Mouse (Mus musculus): Measurements from ENCODE around the gene Sctr. TPM values are rescaled to one million over a fixed set of nuclear protein-coding genes. Genes with fewer than 3 reads are reported as not detected.

The Sctr gene
- polyA plus RNA-seq, 1 experiment = not detected

DNA sequence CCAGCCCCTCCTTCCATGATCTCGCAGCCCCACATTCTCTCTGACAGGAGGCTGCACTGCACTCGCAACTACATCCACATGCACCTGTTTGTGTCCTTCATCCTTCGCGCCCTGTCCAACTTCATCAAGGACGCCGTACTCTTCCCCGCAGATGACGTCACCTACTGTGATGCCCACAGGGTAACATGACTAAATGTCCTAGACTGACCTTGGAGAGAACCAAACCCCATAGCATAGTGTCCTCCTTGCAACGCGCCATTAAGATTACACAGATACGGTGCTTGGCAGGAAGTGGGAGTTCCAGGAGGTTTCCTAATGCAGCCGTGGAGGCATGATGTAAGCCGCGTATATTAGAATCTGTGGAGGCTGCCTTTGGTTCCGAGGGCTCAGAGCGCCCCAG lies 37.9 kb downstream of the Sctr start:
- H3K4me1 ChIP-seq (ENCODE audit: control insufficient read depth, insufficient read depth, low read length) = peaks cover 3% of the 10 kb centered on the region
- H3K36me3 ChIP-seq (ENCODE audit: control insufficient read depth, insufficient read depth, low read length, poor library complexity, severe bottlenecking) = no peaks in the 10 kb centered on the region
- H3K4me3 ChIP-seq (ENCODE audit: low read depth, low read length) = no peak overlapping the region
- no peak overlapping the region for H3K27ac ChIP-seq (ENCODE audit: insufficient read depth, low read length)
- TF ChIP-seq POLR2A (IDR thresholded peaks at IDR 0.05; ENCODE audit: insufficient read depth, low read length) (no peak), CTCF (IDR thresholded peaks at IDR 0.05; ENCODE audit: low read depth, low read length) (no peak), EP300 (IDR thresholded peaks at IDR 0.05; ENCODE audit: insufficient read depth, low read depth, low read length) (no peak)
- H3K9ac ChIP-seq (ENCODE audit: low read depth, poor library complexity, severe bottlenecking) = no peak overlapping the region
- no peaks in the 10 kb centered on the region for H3K27me3 ChIP-seq (ENCODE audit: control insufficient read depth, insufficient read depth, low read length, poor library complexity, severe bottlenecking)
- H3K9me3 ChIP-seq (replicated peaks; ENCODE audit: control insufficient read depth, insufficient read depth, low read length, poor library complexity, severe bottlenecking) = no peaks in the 10 kb centered on the region

DNA sequence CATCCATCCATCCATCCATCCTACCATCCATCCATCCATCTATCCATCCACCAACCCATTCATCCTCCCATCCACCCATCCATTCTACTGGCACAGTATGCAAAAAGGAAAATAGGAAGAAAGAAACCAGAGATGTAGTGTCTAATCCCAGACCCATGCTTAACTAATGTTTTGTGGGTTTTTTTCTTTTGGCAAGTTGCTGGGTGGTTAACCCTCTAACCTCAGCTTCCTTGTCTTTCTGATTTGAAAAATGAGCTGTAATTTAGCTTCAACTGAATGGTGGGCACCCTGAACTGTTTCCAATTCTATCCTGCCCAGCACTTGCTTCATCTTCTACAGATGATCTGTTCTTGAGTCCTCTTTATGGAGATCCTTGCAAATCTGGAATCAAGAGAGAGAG lies 40.6 kb downstream of the Sctr start:
- no peaks in the 10 kb centered on the region for H3K9me3 ChIP-seq (replicated peaks; ENCODE audit: control insufficient read depth, insufficient read depth, low read length, poor library complexity, severe bottlenecking)
- H3K4me3 ChIP-seq (ENCODE audit: low read depth, low read length) = no peak overlapping the region
- no peaks in the 10 kb centered on the region for H3K36me3 ChIP-seq (ENCODE audit: control insufficient read depth, insufficient read depth, low read length, poor library complexity, severe bottlenecking)
- peaks cover 3% of the 10 kb centered on the region for H3K4me1 ChIP-seq (ENCODE audit: control insufficient read depth, insufficient read depth, low read length)
- H3K27me3 ChIP-seq (ENCODE audit: control insufficient read depth, insufficient read depth, low read length, poor library complexity, severe bottlenecking) = no peaks in the 10 kb centered on the region
- TF ChIP-seq CTCF (IDR thresholded peaks at IDR 0.05; ENCODE audit: low read depth, low read length) = no peak
- TF ChIP-seq POLR2A (IDR thresholded peaks at IDR 0.05; ENCODE audit: insufficient read depth, low read length) = no peak
- TF ChIP-seq EP300 (IDR thresholded peaks at IDR 0.05; ENCODE audit: insufficient read depth, low read depth, low read length) = no peak
- no peak overlapping the region for H3K27ac ChIP-seq (ENCODE audit: insufficient read depth, low read length)
- no peak overlapping the region for H3K9ac ChIP-seq (ENCODE audit: low read depth, poor library complexity, severe bottlenecking)

DNA sequence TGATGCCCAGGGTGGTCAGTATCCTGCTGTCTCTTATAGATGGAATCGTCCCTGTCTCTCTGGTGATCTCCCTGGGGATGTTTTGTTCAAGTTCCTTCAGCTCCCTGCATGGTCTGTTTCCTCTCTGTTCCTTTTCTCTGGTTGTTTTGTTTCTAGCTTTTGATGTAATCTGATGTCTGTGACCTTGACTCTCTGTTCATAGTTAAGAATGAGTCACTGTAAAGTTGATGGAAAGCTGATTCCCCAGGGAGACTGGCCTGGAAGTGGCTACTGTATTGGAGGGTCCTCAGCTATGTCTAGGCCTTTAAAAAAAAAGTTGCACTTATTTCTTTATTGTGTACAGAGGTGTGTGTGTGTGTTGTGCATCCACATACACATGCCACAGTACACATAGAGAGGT lies 44.4 kb downstream of the Sctr start:
- Histone ChIP-seq H3K4me1 (ENCODE audit: control insufficient read depth, insufficient read depth, low read length) (no peaks in the 10 kb centered on the region), H3K27ac (ENCODE audit: insufficient read depth, low read length) (no peak overlapping the region), H3K36me3 (ENCODE audit: control insufficient read depth, insufficient read depth, low read length, poor library complexity, severe bottlenecking) (no peaks in the 10 kb centered on the region), H3K4me3 (ENCODE audit: low read depth, low read length) (no peak overlapping the region), H3K27me3 (ENCODE audit: control insufficient read depth, insufficient read depth, low read length, poor library complexity, severe bottlenecking) (no peaks in the 10 kb centered on the region), H3K9me3 (replicated peaks; ENCODE audit: control insufficient read depth, insufficient read depth, low read length, poor library complexity, severe bottlenecking) (no peaks in the 10 kb centered on the region), H3K9ac (ENCODE audit: low read depth, poor library complexity, severe bottlenecking) (no peak overlapping the region)
- no peak for TF ChIP-seq EP300 (IDR thresholded peaks at IDR 0.05; ENCODE audit: insufficient read depth, low read depth, low read length)
- no peak for TF ChIP-seq POLR2A (IDR thresholded peaks at IDR 0.05; ENCODE audit: insufficient read depth, low read length)
- no peak for TF ChIP-seq CTCF (IDR thresholded peaks at IDR 0.05; ENCODE audit: low read depth, low read length)

DNA sequence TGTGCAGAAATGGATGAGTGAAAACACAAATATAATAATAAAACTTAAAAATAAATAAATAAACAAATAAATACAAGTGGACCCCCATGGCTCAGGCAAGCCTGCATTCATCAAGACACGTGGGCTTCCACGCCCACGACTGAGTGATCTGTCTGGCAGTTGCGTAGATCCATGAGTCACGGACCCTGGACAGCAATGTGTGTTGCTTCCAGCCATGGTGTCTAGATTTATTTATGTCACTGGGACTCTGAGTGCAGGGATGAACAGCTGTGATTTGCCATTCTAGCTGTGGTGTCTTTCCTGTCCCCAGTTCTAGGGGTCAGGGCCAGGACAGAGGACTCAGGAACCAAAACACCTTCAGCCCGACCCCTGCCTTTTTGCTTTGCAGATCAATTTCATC lies 48.3 kb downstream of the Sctr start:
- TF ChIP-seq CTCF (IDR thresholded peaks at IDR 0.05; ENCODE audit: low read depth, low read length) = no peak
- no peak for TF ChIP-seq EP300 (IDR thresholded peaks at IDR 0.05; ENCODE audit: insufficient read depth, low read depth, low read length)
- no peak for TF ChIP-seq POLR2A (IDR thresholded peaks at IDR 0.05; ENCODE audit: insufficient read depth, low read length)
- H3K36me3 ChIP-seq (ENCODE audit: control insufficient read depth, insufficient read depth, low read length, poor library complexity, severe bottlenecking) = no peaks in the 10 kb centered on the region
- no peaks in the 10 kb centered on the region for H3K27me3 ChIP-seq (ENCODE audit: control insufficient read depth, insufficient read depth, low read length, poor library complexity, severe bottlenecking)
- H3K27ac ChIP-seq (ENCODE audit: insufficient read depth, low read length) = no peak overlapping the region
- no peaks in the 10 kb centered on the region for H3K9me3 ChIP-seq (replicated peaks; ENCODE audit: control insufficient read depth, insufficient read depth, low read length, poor library complexity, severe bottlenecking)
- H3K4me3 ChIP-seq (ENCODE audit: low read depth, low read length) = no peak overlapping the region
- H3K4me1 ChIP-seq (ENCODE audit: control insufficient read depth, insufficient read depth, low read length) = no peaks in the 10 kb centered on the region
- no peak overlapping the region for H3K9ac ChIP-seq (ENCODE audit: low read depth, poor library complexity, severe bottlenecking)

DNA sequence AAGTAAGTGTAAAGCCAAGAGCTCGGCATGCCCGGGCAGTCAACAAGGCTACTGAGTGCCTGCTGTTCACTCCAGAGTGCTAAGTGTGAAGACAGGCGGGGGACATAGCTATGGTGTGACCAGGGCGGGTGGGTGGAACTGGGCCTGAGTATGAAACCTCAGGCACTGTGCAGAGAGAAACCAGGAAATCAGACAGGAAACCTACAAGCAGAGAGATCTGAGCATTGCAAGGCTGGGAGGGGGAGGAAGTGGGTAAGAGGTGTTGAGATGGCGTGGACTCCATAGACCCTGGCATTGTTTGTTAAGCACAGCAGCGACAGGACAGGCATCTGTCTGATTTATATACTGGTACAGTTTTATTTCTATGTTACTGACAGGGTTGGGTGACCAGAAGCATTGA lies 48.8 kb downstream of the Sctr start:
- H3K9me3 ChIP-seq (replicated peaks; ENCODE audit: control insufficient read depth, insufficient read depth, low read length, poor library complexity, severe bottlenecking) = no peaks in the 10 kb centered on the region
- H3K9ac ChIP-seq (ENCODE audit: low read depth, poor library complexity, severe bottlenecking) = no peak overlapping the region
- no peak overlapping the region for H3K4me3 ChIP-seq (ENCODE audit: low read depth, low read length)
- no peaks in the 10 kb centered on the region for H3K4me1 ChIP-seq (ENCODE audit: control insufficient read depth, insufficient read depth, low read length)
- TF ChIP-seq POLR2A (IDR thresholded peaks at IDR 0.05; ENCODE audit: insufficient read depth, low read length) (no peak), EP300 (IDR thresholded peaks at IDR 0.05; ENCODE audit: insufficient read depth, low read depth, low read length) (no peak), CTCF (IDR thresholded peaks at IDR 0.05; ENCODE audit: low read depth, low read length) (no peak)
- H3K27me3 ChIP-seq (ENCODE audit: control insufficient read depth, insufficient read depth, low read length, poor library complexity, severe bottlenecking) = no peaks in the 10 kb centered on the region
- H3K36me3 ChIP-seq (ENCODE audit: control insufficient read depth, insufficient read depth, low read length, poor library complexity, severe bottlenecking) = no peaks in the 10 kb centered on the region
- no peak overlapping the region for H3K27ac ChIP-seq (ENCODE audit: insufficient read depth, low read length)

DNA sequence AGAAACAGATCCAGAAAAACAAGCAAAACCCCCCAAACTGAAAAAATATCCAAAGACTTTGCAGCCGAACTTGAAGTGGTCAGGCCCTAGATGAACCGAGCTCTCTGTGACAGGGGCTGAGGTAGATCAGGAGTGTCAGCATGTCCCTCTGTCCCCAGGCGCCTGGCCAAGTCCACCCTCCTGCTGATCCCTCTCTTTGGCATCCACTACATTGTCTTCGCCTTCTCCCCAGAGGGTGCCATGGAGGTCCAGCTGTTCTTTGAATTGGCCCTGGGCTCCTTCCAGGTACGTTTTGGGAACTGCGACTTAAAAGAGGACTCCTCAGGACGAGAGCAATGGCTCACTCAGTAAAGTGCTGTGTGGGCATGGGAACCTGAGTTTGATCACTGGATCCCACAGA lies 49.5 kb downstream of the Sctr start:
- Histone ChIP-seq H3K9me3 (replicated peaks; ENCODE audit: control insufficient read depth, insufficient read depth, low read length, poor library complexity, severe bottlenecking) (no peaks in the 10 kb centered on the region), H3K9ac (ENCODE audit: low read depth, poor library complexity, severe bottlenecking) (no peak overlapping the region), H3K4me1 (ENCODE audit: control insufficient read depth, insufficient read depth, low read length) (no peaks in the 10 kb centered on the region), H3K4me3 (ENCODE audit: low read depth, low read length) (no peak overlapping the region), H3K36me3 (ENCODE audit: control insufficient read depth, insufficient read depth, low read length, poor library complexity, severe bottlenecking) (no peaks in the 10 kb centered on the region), H3K27me3 (ENCODE audit: control insufficient read depth, insufficient read depth, low read length, poor library complexity, severe bottlenecking) (no peaks in the 10 kb centered on the region), H3K27ac (ENCODE audit: insufficient read depth, low read length) (no peak overlapping the region)
- TF ChIP-seq EP300 (IDR thresholded peaks at IDR 0.05; ENCODE audit: insufficient read depth, low read depth, low read length) = no peak
- TF ChIP-seq POLR2A (IDR thresholded peaks at IDR 0.05; ENCODE audit: insufficient read depth, low read length) = no peak
- no peak for TF ChIP-seq CTCF (IDR thresholded peaks at IDR 0.05; ENCODE audit: low read depth, low read length)

Measured in ES-Bruce4 (cell line).